Mouse (Mus musculus) lung, embryonic 14.5 days (tissue): Measurements from ENCODE around the gene Svopl. TPM values are rescaled to one million over a fixed set of nuclear protein-coding genes. Genes with fewer than 3 reads are reported as not detected.

ENCODE experiments used
- ATAC-seq: fragments of 200-750 bp; cut with Nextera tagmentation; 2 replicates; pipeline ENCODE4 v1.8.0; 2017; ENCODE audit warnings: mild to moderate bottlenecking, moderate TSS enrichment, moderate library complexity; ENCODE audit not compliant: insufficient read depth
- DNase-seq: peaks from one replicate; pipeline ENCODE4 v3.0.0-alpha.2; 2015
- H3K27ac ChIP-seq: fragments of 300-500 bp; sonication (generic); 2 replicates; pipeline ENCODE4 v1.5.1; 2014; ENCODE audit warnings: low read depth, mild to moderate bottlenecking, moderate library complexity
- H3K27me3 ChIP-seq: fragments of 300-500 bp; sonication (generic); 2 replicates; pipeline ENCODE4 v1.6.1; 2014; ENCODE audit warnings: low read length, control low read depth; ENCODE audit not compliant: insufficient read depth
- H3K36me3 ChIP-seq: fragments of 300-500 bp; sonication (generic); 2 replicates; pipeline ENCODE4 v1.6.1; 2014; ENCODE audit warnings: control low read depth; ENCODE audit not compliant: insufficient read depth
- H3K4me1 ChIP-seq: fragments of 300-500 bp; sonication (generic); 2 replicates; pipeline ENCODE4 v1.6.1; 2014; ENCODE audit warnings: antibody characterized with exemption, control low read depth; ENCODE audit not compliant: insufficient read depth
- H3K4me2 ChIP-seq: fragments of 300-500 bp; sonication (generic); 2 replicates; pipeline ENCODE4 v1.6.1; 2014; ENCODE audit warnings: mild to moderate bottlenecking
- H3K4me3 ChIP-seq: fragments of 300-500 bp; sonication (generic); 2 replicates; pipeline ENCODE4 v1.5.1; 2014; ENCODE audit warnings: low read depth, low read length
- H3K9ac ChIP-seq: fragments of 300-500 bp; sonication (generic); 2 replicates; pipeline ENCODE4 v1.6.1; 2014
- H3K9me3 ChIP-seq: fragments of 300-500 bp; sonication (generic); 2 replicates; pipeline ENCODE4 v1.6.1; 2016; ENCODE audit warnings: low read depth, low read length, control low read depth
- CTCF ChIP-seq: IDR thresholded peaks from 2 replicates; pipeline ENCODE4 v1.5.1; 2016; ENCODE audit warnings: antibody characterized with exemption, low read depth
- WGBS: fragments of 180-500 bp; shearing (Covaris S2); extraction: QIAGEN DNeasy Blood & Tissue Kit; methylation state at CpG from one replicate; pipeline ENCODE4 v1.1.7; 2014; 5-methylcytosine and 5-hydroxymethylcytosine counted together
- polyA plus RNA-seq: library from polyadenylated mRNA; unstranded; fragments of >200 nt; fragmentation: Nextera tagmentation; extraction: Ambion mirVana; gene quantifications from 2 replicates; pipeline ENCODE4 v1.2.1, GENCODE M21; 2014

Svopl gene
- polyA plus RNA-seq, 1 experiment from 2014 or later, result 0.43 TPM

DNA sequence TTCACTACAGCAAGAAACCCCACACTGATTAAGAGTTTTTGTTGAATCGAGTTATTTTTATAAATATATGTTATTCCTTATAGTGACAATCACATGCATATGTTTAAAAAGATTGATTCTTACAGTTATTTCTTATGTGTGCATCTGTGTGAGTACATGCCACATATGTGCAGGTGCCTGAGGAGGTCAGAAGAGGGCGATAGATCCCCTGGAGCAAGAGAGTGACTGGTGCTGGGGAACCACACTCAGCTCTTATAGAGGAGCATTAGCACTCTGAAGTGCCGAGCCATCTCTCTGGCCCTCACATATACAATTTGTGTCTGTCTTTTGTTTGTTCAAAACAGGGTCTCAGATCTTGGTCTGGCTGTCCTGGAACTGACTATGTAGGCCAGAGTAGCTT, 26.8 kb upstream of the Svopl start:
- no peak for DNase-seq
- H3K36me3 ChIP-seq, result no peaks in the 10 kb centered on the region
- WGBS, result 90% methylated on average over 3 of the region's 3 CpGs
- H3K27me3 ChIP-seq, result no peaks in the 10 kb centered on the region
- H3K9me3 ChIP-seq, result no peaks in the 10 kb centered on the region
- H3K4me1 ChIP-seq, result no peaks in the 10 kb centered on the region
- ATAC-seq, result no peak
- no peak for TF ChIP-seq CTCF
- H3K27ac ChIP-seq, result no peak overlapping the region
- H3K4me3 ChIP-seq, result no peak overlapping the region
- H3K4me2 ChIP-seq, result no peak overlapping the region
- no peak overlapping the region for H3K9ac ChIP-seq

DNA sequence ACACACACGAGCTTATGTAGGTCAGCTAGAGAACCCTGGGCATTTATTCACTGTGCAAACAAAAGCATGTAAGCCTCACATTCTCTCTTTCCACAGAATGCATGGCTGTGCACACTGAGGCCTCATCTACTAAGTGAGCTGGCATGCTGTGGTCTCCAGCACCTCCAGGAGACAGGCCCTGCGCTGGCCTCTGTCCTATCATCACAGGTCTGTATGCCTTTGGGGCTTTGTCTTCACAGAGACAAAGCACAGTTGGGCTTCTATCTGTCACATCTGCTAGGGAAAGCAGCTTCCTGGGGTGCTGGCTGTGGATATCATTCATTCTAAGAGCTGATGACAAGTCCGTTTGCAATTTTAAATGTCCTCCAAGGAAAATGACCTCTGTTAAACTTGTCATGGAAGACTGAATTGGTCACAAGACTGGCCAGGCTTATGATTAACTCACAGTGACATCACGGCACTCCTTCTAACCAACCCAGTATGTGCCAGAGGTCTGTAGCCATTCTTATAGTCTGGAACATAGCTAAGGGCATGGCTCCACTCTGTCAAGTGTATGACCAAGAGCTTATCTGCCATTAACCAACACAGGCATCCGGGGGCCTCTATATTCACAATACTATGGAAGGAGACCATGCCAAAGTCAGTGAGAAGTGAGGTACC, 25.5 kb upstream of the Svopl start:
- ATAC-seq, result no peak
- H3K4me2 ChIP-seq, result no peak overlapping the region
- no peaks in the 10 kb centered on the region for H3K9me3 ChIP-seq
- DNase-seq, result no peak
- H3K4me1 ChIP-seq, result no peaks in the 10 kb centered on the region
- H3K9ac ChIP-seq, result no peak overlapping the region
- no peaks in the 10 kb centered on the region for H3K36me3 ChIP-seq
- no peak overlapping the region for H3K4me3 ChIP-seq
- H3K27me3 ChIP-seq, result no peaks in the 10 kb centered on the region
- 61% methylated on average over 5 of the region's 5 CpGs for WGBS
- no peak overlapping the region for H3K27ac ChIP-seq
- no peak for TF ChIP-seq CTCF

DNA sequence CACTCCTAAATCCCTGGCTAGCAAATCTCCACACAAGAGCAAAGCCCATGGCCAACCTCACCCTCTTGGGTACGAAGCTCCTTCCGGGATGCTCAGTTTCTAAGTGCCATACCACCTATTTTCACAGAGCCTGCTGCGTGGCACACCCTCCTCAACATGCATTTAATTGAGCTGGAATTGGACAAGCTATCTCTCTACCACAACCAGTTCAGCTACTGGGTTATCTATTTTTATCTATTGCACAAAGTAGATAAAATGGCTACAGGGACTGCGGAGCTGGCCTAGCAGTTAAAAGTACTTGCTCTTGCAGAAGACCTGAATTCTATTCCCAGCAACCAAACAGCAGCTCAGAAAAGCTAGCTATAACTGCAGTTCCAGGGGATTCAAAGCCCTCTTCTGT, 24.5 kb upstream of the Svopl start:
- no peak overlapping the region for H3K27ac ChIP-seq
- H3K27me3 ChIP-seq, result no peaks in the 10 kb centered on the region
- no peak overlapping the region for H3K4me3 ChIP-seq
- ATAC-seq (no peak), DNase-seq (no peak)
- no peak overlapping the region for H3K9ac ChIP-seq
- H3K36me3 ChIP-seq, result no peaks in the 10 kb centered on the region
- WGBS, result 88% methylated on average over 4 of the region's 4 CpGs
- H3K4me1 ChIP-seq, result no peaks in the 10 kb centered on the region
- H3K4me2 ChIP-seq, result no peak overlapping the region
- no peaks in the 10 kb centered on the region for H3K9me3 ChIP-seq
- TF ChIP-seq CTCF, result no peak

DNA sequence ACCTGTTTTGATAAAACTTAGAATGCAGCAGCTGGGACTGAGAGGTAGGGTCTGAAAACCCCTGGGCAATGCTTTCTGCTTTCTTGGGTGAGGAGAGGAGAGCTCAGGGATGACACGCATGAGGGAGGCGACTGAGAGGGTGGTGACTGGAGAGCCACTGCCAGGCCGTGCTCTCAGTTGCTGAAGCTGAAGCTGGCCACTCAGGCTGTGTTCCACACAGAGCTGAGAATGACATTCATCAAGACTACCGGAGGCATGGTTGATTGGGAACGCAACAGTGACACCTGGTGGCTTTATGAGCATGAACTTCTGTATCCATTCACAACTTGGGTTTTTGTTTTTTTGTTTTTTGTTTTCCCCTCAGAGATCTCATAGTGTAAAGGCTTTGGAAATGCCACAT, 19.4 kb upstream of the Svopl start:
- H3K9me3 ChIP-seq, result peaks cover 4% of the 10 kb centered on the region; the same call in 1 of the 2 replicates
- DNase-seq (peak; percentile 91), ATAC-seq (peak; percentile 82)
- H3K27ac ChIP-seq, result no peak overlapping the region
- H3K4me3 ChIP-seq, result no peak overlapping the region
- no peak overlapping the region for H3K9ac ChIP-seq
- under 1% methylated on average over 5 of the region's 5 CpGs for WGBS
- H3K27me3 ChIP-seq, result no peaks in the 10 kb centered on the region
- no peaks in the 10 kb centered on the region for H3K36me3 ChIP-seq
- H3K4me2 ChIP-seq, result no peak overlapping the region
- no peaks in the 10 kb centered on the region for H3K4me1 ChIP-seq
- TF ChIP-seq CTCF, result peak; percentile 87

DNA sequence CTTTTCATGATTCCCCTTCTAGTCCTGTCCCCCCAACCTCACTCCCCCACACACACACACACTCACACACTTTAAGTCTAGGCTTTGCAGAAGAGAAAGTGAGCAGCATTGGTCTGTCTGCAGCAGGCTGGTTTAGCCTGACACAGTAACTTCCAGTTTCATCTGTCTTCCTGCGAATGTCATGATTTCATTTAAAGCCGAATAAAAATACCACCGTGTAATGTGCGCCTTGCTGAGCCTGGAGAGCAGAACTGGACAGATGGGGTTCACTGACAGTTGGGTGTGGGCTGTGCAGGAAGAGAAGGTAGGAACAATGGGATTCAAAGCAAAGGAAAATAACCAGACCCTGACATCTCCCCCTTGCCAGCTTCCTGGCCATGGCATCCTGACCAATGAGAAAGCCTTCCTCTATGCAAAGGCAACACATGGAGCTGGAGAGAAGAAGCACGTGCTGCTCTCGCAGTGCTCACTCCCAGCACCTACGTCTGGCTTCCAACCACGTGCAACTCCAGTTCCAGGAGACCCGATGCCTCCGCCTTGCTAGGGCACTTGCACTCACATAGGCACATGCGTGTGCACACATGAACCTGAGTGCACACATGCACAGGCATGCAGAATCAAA, 18.8 kb upstream of the Svopl start:
- Histone ChIP-seq H3K27me3 (no peaks in the 10 kb centered on the region), H3K27ac (no peak overlapping the region), H3K4me2 (0 out of 2 replicates have a peak overlapping the region, but pooled peaks have one; percentile 7), H3K9ac (no peak overlapping the region), H3K4me1 (no peaks in the 10 kb centered on the region), H3K9me3 (peaks cover 4% of the 10 kb centered on the region; the same call in 1 of the 2 replicates), H3K4me3 (no peak overlapping the region), H3K36me3 (no peaks in the 10 kb centered on the region)
- 66% methylated on average over 11 of the region's 11 CpGs for WGBS
- TF ChIP-seq CTCF, result no peak
- DNase-seq (no peak), ATAC-seq (peak; percentile 41; the same call in 1 of the 2 replicates)

DNA sequence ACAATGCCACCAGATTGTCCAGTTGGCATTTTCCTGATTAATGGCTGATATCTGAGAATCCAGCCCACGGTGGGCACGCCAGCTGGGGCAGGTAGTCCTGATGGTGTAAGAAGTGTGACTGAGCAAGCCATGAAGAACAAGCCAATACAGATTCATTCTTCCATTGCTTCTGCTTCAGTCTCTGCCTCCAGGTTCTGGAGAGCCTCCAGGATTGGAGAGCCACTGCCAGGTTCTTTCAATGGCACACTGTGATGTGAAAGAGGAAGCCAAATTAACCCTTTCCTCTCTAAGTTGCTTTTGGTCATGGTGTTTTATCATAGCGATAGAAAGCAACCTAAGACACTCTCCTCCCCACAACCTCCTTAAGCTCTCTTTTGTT, 18.3 kb upstream of the Svopl start:
- Histone ChIP-seq H3K36me3 (no peaks in the 10 kb centered on the region), H3K4me2 (no peak overlapping the region), H3K4me3 (no peak overlapping the region), H3K4me1 (no peaks in the 10 kb centered on the region), H3K27ac (no peak overlapping the region), H3K9me3 (peaks cover 4% of the 10 kb centered on the region; the same call in 1 of the 2 replicates), H3K27me3 (no peaks in the 10 kb centered on the region), H3K9ac (no peak overlapping the region)
- no peak for DNase-seq
- no peak for TF ChIP-seq CTCF
- 71% methylated on average over 3 of the region's 3 CpGs for WGBS
- no peak for ATAC-seq

DNA sequence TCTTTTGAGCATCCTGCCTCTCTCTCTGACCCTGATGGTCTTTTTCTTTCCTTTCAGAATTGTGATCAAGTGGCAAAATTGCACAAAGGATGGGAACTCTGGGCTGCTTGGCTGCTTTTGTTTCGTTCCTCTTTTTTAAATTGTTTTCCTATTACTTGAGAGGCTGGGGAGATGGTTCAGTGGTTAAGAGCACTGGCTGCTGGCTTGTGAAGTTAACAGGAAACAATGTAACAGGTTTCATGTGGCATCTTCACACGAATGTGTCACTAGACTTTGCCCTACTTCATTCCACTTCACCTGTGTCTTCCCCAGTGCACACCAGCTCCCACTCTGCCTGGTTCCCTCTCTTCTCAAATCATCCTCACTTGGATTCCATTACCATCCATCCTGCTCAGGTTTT, 17.8 kb upstream of the Svopl start:
- TF ChIP-seq CTCF, result no peak
- ATAC-seq (no peak), DNase-seq (no peak)
- Histone ChIP-seq H3K27ac (no peak overlapping the region), H3K4me1 (no peaks in the 10 kb centered on the region), H3K9ac (no peak overlapping the region), H3K4me2 (no peak overlapping the region), H3K4me3 (no peak overlapping the region), H3K36me3 (no peaks in the 10 kb centered on the region), H3K9me3 (peaks cover 4% of the 10 kb centered on the region; the same call in 1 of the 2 replicates), H3K27me3 (no peaks in the 10 kb centered on the region)
- WGBS, result 77% methylated on average over 2 of the region's 2 CpGs
